Mouse (Mus musculus) C2C12 (cell line): Measurements from ENCODE around the gene Gk5.

Experiments used
- CTCF ChIP-seq: IDR thresholded peaks from one replicate; pipeline ENCODE4 v1.5.1; 2011; ENCODE audit not compliant: control insufficient read depth, insufficient read depth, insufficient read length
- MAX ChIP-seq: IDR thresholded peaks from one replicate; pipeline ENCODE4 v1.6.1; 2011; ENCODE audit warnings: mild to moderate bottlenecking, control low read depth
- MYOG ChIP-seq: IDR thresholded peaks from one replicate; pipeline ENCODE4 v1.6.1; 2011; ENCODE audit not compliant: control insufficient read depth, insufficient read length; ENCODE audit errors: extremely low read depth

DNA sequence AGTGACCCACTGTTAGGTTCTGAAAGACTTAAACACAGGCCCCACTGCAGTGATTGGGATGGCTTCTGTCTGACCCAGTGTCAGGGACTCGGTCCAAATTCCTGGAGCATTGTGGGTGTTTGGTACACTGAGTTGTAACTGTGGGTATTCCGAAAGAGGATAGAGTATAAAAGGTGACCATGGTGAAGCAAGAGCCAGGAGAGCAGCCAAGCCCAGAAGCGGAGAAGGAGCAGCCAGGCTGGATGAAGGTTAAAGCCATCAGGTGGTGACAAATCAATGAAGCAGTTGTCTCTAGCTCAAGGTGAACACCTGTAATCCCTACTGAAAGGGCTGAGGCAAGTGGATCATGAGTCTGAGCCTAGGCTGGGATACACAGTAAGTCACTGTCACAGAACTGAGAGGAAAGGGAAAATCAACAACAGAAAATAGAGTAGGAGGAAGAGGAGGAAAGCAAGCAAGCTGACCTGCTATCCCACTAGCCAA is 6.2 kb upstream of the Gk5 start:
- TF ChIP-seq CTCF (no peak), MYOG (no peak), MAX (no peak)
